In the genomic region with DNA sequence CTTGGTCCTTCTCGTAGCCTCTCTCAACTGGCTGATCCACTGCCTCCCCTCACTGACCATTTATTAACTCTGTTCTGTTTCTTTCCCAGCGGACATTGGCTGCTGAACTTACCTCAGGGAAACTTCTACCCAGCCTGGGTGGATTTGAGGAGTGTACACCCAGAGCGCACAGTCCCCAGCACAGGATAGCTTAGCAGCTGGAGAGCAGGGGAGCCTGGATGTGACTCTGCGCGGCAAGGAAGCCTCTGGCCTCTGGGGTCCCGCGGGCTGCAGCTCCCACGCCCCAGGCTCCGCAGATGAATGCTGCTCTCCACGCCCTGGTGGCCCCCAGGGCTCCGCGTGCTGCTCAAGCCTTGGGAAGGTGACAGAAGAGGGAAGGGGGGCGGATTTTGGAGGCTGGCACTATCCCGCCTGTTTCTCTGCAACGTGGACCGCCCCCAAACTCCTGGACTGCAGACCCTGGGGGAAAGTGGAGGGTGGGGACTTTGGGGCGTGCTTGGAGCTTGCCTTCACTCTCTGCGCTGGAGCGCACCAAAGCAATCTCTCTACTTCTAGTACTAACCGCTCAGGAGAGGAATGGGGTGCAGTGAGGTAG, we compare ENCODE assay signal across 9 mouse cellular contexts. TPM values are rescaled to one million over a fixed set of nuclear protein-coding genes. Genes with fewer than 3 reads are reported as not detected.
DNase-seq lines count a peak whose midpoint lies in the region; ATAC-seq lines count a peak whose summit lies in the region.
"Had no signal": no experiment of that assay in that cellular context is flagged by ENCODE, and none has a peak within 500 bp of the region (broad histone marks: within the 10 kb centered on the region; RNA-seq: fewer than 3 reads in every experiment).

A gene (minus strand): TSS at position 370 of the 595 bp plus-strand sequence.

- H3K4me1 ChIP-seq in embryonic facial prominence, embryonic 13.5 days = peaks cover 12% of the 10 kb centered on the region
- H3K4me1 ChIP-seq in limb, embryonic 15.5 days = peaks cover 15% of the 10 kb centered on the region

- no peaks in the 10 kb centered on the region for H3K36me3 ChIP-seq in embryonic facial prominence, embryonic 13.5 days
- H3K36me3 ChIP-seq in limb, embryonic 15.5 days = no peaks in the 10 kb centered on the region

- H3K4me3 ChIP-seq in embryonic facial prominence, embryonic 13.5 days = peak within 1 kb of the TSS; percentile 26
- H3K4me3 ChIP-seq in limb, embryonic 15.5 days = peak within 1 kb of the TSS; percentile 31

- no peak within 1 kb of the TSS for H3K27ac ChIP-seq in embryonic facial prominence, embryonic 13.5 days
- H3K27ac ChIP-seq in limb, embryonic 15.5 days = peak within 1 kb of the TSS; percentile 68

- 0 out of 2 replicates have a peak, but pooled peaks have one; percentile 37 for ATAC-seq in embryonic facial prominence, embryonic 13.5 days (ENCODE audit: insufficient number of reproducible peaks, insufficient read depth, low FRiP score, low TSS enrichment, low read depth)
- ATAC-seq in limb, embryonic 15.5 days (ENCODE audit: insufficient number of reproducible peaks, low FRiP score, low TSS enrichment, low read depth) = no peak

- peak within 1 kb of the TSS; percentile 57 for H3K4me2 ChIP-seq in embryonic facial prominence, embryonic 13.5 days
- H3K4me2 ChIP-seq in limb, embryonic 15.5 days = peak within 1 kb of the TSS; percentile 50

- peak; percentile 5 for DNase-seq in adrenal gland, postnatal 10 days
- no peak for DNase-seq in adrenal gland, postnatal 36 days
- peak; percentile 30 to 36 for DNase-seq in heart, postnatal 10 days
- no peak for DNase-seq in spleen, adult 18-20 months
- DNase-seq in cerebellum, postnatal 14 days = no peak
- no peak for DNase-seq in frontal cortex, adult 2 months (ENCODE audit: extremely low spot score in 1 of 2, low spot score in 1 of 2)
- DNase-seq: right cerebral cortex, postnatal 4 days had no signal

- peak within 1 kb of the TSS; percentile 53 for H3K9ac ChIP-seq in embryonic facial prominence, embryonic 13.5 days
- no peak within 1 kb of the TSS for H3K9ac ChIP-seq in limb, embryonic 15.5 days

- peaks cover 11% of the 10 kb centered on the region for H3K27me3 ChIP-seq in embryonic facial prominence, embryonic 13.5 days
- 0 out of 2 replicates have a peak, but pooled peaks cover 7% of the 10 kb centered on the region for H3K27me3 ChIP-seq in limb, embryonic 15.5 days

- WGBS in embryonic facial prominence, embryonic 13.5 days = 13% methylated on average over 20 of the region's 20 CpGs
- 11% methylated on average over 19 of the region's 20 CpGs for WGBS in limb, embryonic 15.5 days

- H3K9me3 ChIP-seq in embryonic facial prominence, embryonic 13.5 days = no peaks in the 10 kb centered on the region
- H3K9me3 ChIP-seq in limb, embryonic 15.5 days = no peaks in the 10 kb centered on the region

- intact Hi-C loops in heart, postnatal 10 days (cut with DNase I) = no loop called here

RNA-seq across cellular contexts. Expression of the gene that starts here (rescaled TPM):
- 10 to 100 TPM in 1 of 2 experiments, 1 to 10 TPM in 1; 9.3 to 11.5 TPM for total RNA-seq in adrenal gland, postnatal 10 days (2021)
- 1 to 10 TPM; 1.6 to 3.3 TPM for total RNA-seq in adrenal gland, postnatal 36 days (2021)
- polyA plus RNA-seq in embryonic facial prominence, embryonic 13.5 days (2015; fragmentation: Nextera tagmentation; extraction: Ambion mirVana) = 0.41 and 1.0 TPM in 2 replicates
- total RNA-seq in heart, postnatal 10 days (2021) = 10 to 100 TPM; 16.7 to 20.5 TPM
- 4.8 and 6.4 TPM in 2 replicates for polyA plus RNA-seq in limb, embryonic 15.5 days (2015; fragmentation: Nextera tagmentation; extraction: Ambion mirVana)
- 0.21 and 0.22 TPM in 2 replicates for polyA plus RNA-seq in frontal cortex, adult 2 months (2012; rRNA removed)

Comparison
In these comparisons a context has a peak if more than half of its experiments do, and no peak if none do; other contexts are left out.
1. DNase-seq: peak in adrenal gland, postnatal 10 days (single experiment) and heart, postnatal 10 days (2 of 2); none in adrenal gland, postnatal 36 days (0 of 2), spleen, adult 18-20 months (0 of 2), cerebellum, postnatal 14 days (0 of 2) and frontal cortex, adult 2 months (0 of 2).